In genomic region chr16:47900785-47901184, GRCm38 (mm10) we compare ENCODE assay signal across 21 mouse cellular contexts.
DNase-seq lines count a peak whose midpoint lies in the region; ATAC-seq and TF ChIP-seq lines count a peak whose summit lies in the region.
"Had no signal": no experiment of that assay in that cellular context is flagged by ENCODE, and none has a peak within 500 bp of the region (broad histone marks: within the 10 kb centered on the region; RNA-seq: fewer than 3 reads in every experiment).

No protein-coding gene starts in this region.

- no peak overlapping the region for H3K9ac ChIP-seq in lung, embryonic 14.5 days
- H3K9ac ChIP-seq: embryonic facial prominence, embryonic 13.5 days; embryonic facial prominence, embryonic 15.5 days; forebrain, embryonic 12.5 days had no signal

- no peaks in the 10 kb centered on the region for H3K9me3 ChIP-seq in lung, embryonic 14.5 days (ENCODE audit: low read depth, low read length)
- H3K9me3 ChIP-seq: embryonic facial prominence, embryonic 13.5 days; embryonic facial prominence, embryonic 15.5 days; forebrain, embryonic 10.5 days; forebrain, embryonic 12.5 days had no signal

- 36% methylated on average over 3 of the region's 3 CpGs for WGBS in lung, embryonic 14.5 days

- peak; percentile 73; the same call in 1 of the 2 replicates for ATAC-seq in lung, embryonic 14.5 days (ENCODE audit: insufficient read depth)
- ATAC-seq: forebrain, embryonic 14.5 days; forebrain, embryonic 16.5 days had no signal

- H3K4me3 ChIP-seq in lung, embryonic 14.5 days (ENCODE audit: low read depth, low read length), result no peak overlapping the region
- H3K4me3 ChIP-seq: embryonic facial prominence, embryonic 13.5 days; embryonic facial prominence, embryonic 15.5 days; erythroblast, embryonic 14.5 days; forebrain, embryonic 10.5 days; forebrain, embryonic 12.5 days had no signal

- peak; percentile 73 for DNase-seq in lung, embryonic 14.5 days
- DNase-seq in lung, postnatal 10 days, result no peak
- peak; percentile 21 for DNase-seq in embryo, embryonic 10.5 days (ENCODE audit: low spot score)
- peak; percentile 22 for DNase-seq in embryo, embryonic 11 days
- DNase-seq in spleen, postnatal 14 days (ENCODE audit: low spot score in 2 of 2), result no peak
- DNase-seq: adrenal gland, adult 2 months; adrenal gland, postnatal 10 days; adrenal gland, postnatal 25 days; cerebellum, adult 11 months; cerebellum, adult 18-20 months; cerebellum, adult 8-10 months; cerebellum, adult 9-11 months; cerebellum, postnatal 14 days; cerebellum, postnatal 36 days had no signal

- no peaks in the 10 kb centered on the region for H3K4me1 ChIP-seq in lung, embryonic 14.5 days (ENCODE audit: insufficient read depth)
- H3K4me1 ChIP-seq: embryonic facial prominence, embryonic 13.5 days; embryonic facial prominence, embryonic 15.5 days; forebrain, embryonic 10.5 days; forebrain, embryonic 12.5 days had no signal

- no peak overlapping the region for H3K4me2 ChIP-seq in lung, embryonic 14.5 days
- H3K4me2 ChIP-seq: embryonic facial prominence, embryonic 13.5 days; embryonic facial prominence, embryonic 15.5 days; forebrain, embryonic 12.5 days had no signal

- no peak for TF ChIP-seq CTCF in lung, embryonic 14.5 days (IDR thresholded peaks at IDR 0.05; ENCODE audit: low read depth)

- H3K36me3 ChIP-seq in lung, embryonic 14.5 days (ENCODE audit: insufficient read depth), result no peaks in the 10 kb centered on the region
- H3K36me3 ChIP-seq: embryonic facial prominence, embryonic 13.5 days; embryonic facial prominence, embryonic 15.5 days; forebrain, embryonic 10.5 days; forebrain, embryonic 12.5 days had no signal

- no peak overlapping the region for H3K27ac ChIP-seq in lung, embryonic 14.5 days (ENCODE audit: low read depth)
- H3K27ac ChIP-seq: embryonic facial prominence, embryonic 13.5 days; embryonic facial prominence, embryonic 15.5 days; forebrain, embryonic 10.5 days; forebrain, embryonic 12.5 days had no signal

- no peaks in the 10 kb centered on the region for H3K27me3 ChIP-seq in lung, embryonic 14.5 days (ENCODE audit: insufficient read depth, low read length)
- H3K27me3 ChIP-seq: embryonic facial prominence, embryonic 13.5 days; embryonic facial prominence, embryonic 15.5 days; forebrain, embryonic 12.5 days had no signal

Comparison
In these comparisons a context has a peak if more than half of its experiments do, and no peak if none do; other contexts are left out.
1. DNase-seq: peak in lung, embryonic 14.5 days (single experiment), embryo, embryonic 10.5 days (single experiment) and embryo, embryonic 11 days (single experiment); none in lung, postnatal 10 days (single experiment) and spleen, postnatal 14 days (0 of 2).